Mouse (Mus musculus) liver, embryonic 12.5 days (tissue): ENCODE results near the gene Med6. TPM values are rescaled to one million over a fixed set of nuclear protein-coding genes. Genes with fewer than 3 reads are reported as not detected.

ENCODE experiments used
- ATAC-seq: fragments of 200-750 bp; cut with Nextera tagmentation; 2 replicates; pipeline ENCODE4 v1.8.0; 2017; ENCODE audit warnings: moderate number of reproducible peaks, mild to moderate bottlenecking, moderate library complexity
- H3K27ac ChIP-seq: fragments of 300-500 bp; sonication (generic); 2 replicates; pipeline ENCODE4 v1.5.1; 2016; ENCODE audit warnings: mild to moderate bottlenecking
- H3K27me3 ChIP-seq: fragments of 300-500 bp; sonication (generic); replicated peaks from 2 replicates; pipeline ENCODE4 v1.6.1; 2016; ENCODE audit warnings: mild to moderate bottlenecking, moderate library complexity
- H3K36me3 ChIP-seq: fragments of 300-500 bp; sonication (generic); 2 replicates; pipeline ENCODE4 v1.6.1; 2016; ENCODE audit warnings: mild to moderate bottlenecking, moderate library complexity
- H3K4me1 ChIP-seq: fragments of 300-500 bp; sonication (generic); 2 replicates; pipeline ENCODE4 v1.6.1; 2016
- H3K4me2 ChIP-seq: fragments of 300-500 bp; sonication (generic); 2 replicates; pipeline ENCODE4 v1.6.1; 2016; ENCODE audit warnings: mild to moderate bottlenecking, moderate library complexity
- H3K4me3 ChIP-seq: fragments of 300-500 bp; sonication (generic); 2 replicates; pipeline ENCODE4 v1.5.1; 2016; ENCODE audit warnings: mild to moderate bottlenecking, moderate library complexity
- H3K9ac ChIP-seq: fragments of 300-500 bp; sonication (generic); 2 replicates; pipeline ENCODE4 v1.6.1; 2016; ENCODE audit warnings: mild to moderate bottlenecking, moderate library complexity
- H3K9me3 ChIP-seq: fragments of 300-500 bp; sonication (generic); replicated peaks from 2 replicates; pipeline ENCODE4 v1.6.1; 2016; ENCODE audit warnings: mild to moderate bottlenecking, moderate library complexity
- WGBS: fragments of 180-500 bp; shearing (Covaris S2); methylation state at CpG from one replicate; pipeline ENCODE4 v1.1.7; 2016; ENCODE audit not compliant: insufficient replicate concordance; 5-methylcytosine and 5-hydroxymethylcytosine counted together
- polyA plus RNA-seq: library from polyadenylated mRNA; unstranded; fragments of >200 nt; fragmentation: Nextera tagmentation; extraction: Ambion mirVana; gene quantifications from 2 replicates; pipeline ENCODE4 v1.2.1, GENCODE M21; 2016

The Med6 gene
- polyA plus RNA-seq, 1 experiment from 2014 or later: 45.9 TPM

DNA sequence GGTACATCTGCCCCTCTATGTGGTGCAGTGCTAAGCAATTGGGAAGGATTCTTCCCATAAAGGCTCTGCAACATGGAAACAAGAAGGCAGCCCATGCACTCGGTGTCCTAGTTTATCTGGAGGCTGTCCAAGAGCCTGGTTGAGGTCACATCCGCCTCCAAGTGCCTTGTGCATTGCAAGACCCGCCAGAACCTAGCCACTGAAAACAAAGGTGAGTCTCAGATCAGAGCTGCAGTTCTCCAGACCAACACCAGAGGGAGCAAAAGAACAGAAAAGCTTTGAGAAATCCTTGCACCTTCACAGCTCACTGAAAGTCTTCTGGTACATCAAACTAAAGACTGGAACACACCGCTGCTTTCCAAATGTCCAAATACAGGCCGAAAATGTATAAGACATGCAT is 24.5 kb upstream of the Med6 start:
- H3K9me3 ChIP-seq: no peaks in the 10 kb centered on the region
- ATAC-seq: no peak
- no peak overlapping the region for H3K9ac ChIP-seq
- H3K36me3 ChIP-seq: no peaks in the 10 kb centered on the region
- 8% methylated on average over 5 of the region's 5 CpGs for WGBS
- H3K27ac ChIP-seq: no peak overlapping the region
- H3K27me3 ChIP-seq: peaks cover 21% of the 10 kb centered on the region
- H3K4me2 ChIP-seq: no peak overlapping the region
- no peaks in the 10 kb centered on the region for H3K4me1 ChIP-seq
- H3K4me3 ChIP-seq: no peak overlapping the region

DNA sequence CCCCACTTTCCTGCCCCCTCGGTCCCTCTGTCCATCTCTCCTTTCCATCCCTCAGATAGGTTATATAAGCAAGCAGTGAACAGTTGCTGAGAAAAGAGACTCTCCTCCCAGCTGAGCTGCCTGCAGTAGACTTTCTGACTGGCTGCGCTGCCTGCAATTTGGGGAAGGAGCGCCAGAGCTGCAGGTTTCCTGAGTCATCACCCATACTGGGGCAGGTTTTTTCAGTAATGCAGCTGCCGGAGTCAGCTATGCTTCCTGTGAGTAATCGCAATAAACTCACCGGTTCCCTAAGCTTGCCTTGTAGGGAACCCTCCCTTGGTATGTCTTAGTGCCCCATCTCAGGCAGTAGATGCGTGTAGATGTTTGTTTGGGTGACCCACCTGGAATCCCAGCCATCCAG is 22.2 kb upstream of the Med6 start:
- no peak overlapping the region for H3K4me3 ChIP-seq
- no peak overlapping the region for H3K9ac ChIP-seq
- no peaks in the 10 kb centered on the region for H3K36me3 ChIP-seq
- no peak overlapping the region for H3K4me2 ChIP-seq
- ATAC-seq: no peak
- H3K27ac ChIP-seq: no peak overlapping the region
- 52% methylated on average over 7 of the region's 7 CpGs for WGBS
- H3K4me1 ChIP-seq: no peaks in the 10 kb centered on the region
- peaks cover 13% of the 10 kb centered on the region; the same call in 1 of the 2 replicates for H3K27me3 ChIP-seq
- no peaks in the 10 kb centered on the region for H3K9me3 ChIP-seq

DNA sequence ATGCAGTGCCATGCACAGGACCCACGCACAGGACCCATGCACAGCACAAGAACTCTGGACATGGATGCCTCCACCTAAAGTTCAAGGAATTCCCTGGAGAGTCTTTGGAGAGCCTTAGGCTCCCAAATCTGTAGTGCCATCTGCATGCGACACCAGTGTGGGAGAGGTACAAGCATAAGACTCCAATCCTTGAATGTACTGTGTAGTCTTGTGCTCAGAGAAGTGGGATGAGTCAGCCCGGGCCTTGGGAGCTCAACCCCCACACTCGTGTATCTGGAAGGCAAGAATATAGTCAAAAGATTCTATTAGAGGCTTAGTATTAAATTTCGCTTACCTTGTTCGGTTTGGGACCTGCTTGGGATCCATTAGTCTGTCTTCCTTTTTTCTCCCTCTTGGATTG is 21.0 kb upstream of the Med6 start:
- H3K4me3 ChIP-seq: no peak overlapping the region
- peaks cover 13% of the 10 kb centered on the region; the same call in 1 of the 2 replicates for H3K27me3 ChIP-seq
- WGBS: 55% methylated on average over 6 of the region's 6 CpGs
- H3K27ac ChIP-seq: no peak overlapping the region
- H3K36me3 ChIP-seq: no peaks in the 10 kb centered on the region
- no peak for ATAC-seq
- no peaks in the 10 kb centered on the region for H3K9me3 ChIP-seq
- H3K9ac ChIP-seq: no peak overlapping the region
- no peaks in the 10 kb centered on the region for H3K4me1 ChIP-seq
- H3K4me2 ChIP-seq: no peak overlapping the region

DNA sequence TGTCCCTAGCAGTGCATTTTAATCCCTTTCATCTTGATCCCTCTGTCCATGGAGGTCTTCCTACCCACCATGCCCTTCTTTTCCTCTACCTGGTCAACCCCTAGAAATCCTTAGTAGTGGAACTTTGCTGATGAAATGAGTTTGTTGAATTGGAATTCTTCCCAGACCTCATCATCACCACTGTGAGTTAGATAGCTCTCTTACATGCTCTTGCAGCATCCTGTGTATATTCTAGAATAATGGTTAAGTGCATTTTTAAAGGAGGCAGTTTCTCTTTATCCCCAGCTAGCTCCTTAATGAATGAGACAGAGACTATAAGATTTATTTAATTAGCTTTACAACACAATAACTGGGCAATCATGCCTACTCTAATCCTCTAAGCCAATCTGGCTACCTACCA is 14.6 kb upstream of the Med6 start:
- no peak overlapping the region for H3K4me2 ChIP-seq
- no peaks in the 10 kb centered on the region for H3K36me3 ChIP-seq
- H3K27ac ChIP-seq: no peak overlapping the region
- H3K27me3 ChIP-seq: peaks cover 13% of the 10 kb centered on the region; the same call in 1 of the 2 replicates
- H3K4me3 ChIP-seq: no peak overlapping the region
- H3K4me1 ChIP-seq: no peaks in the 10 kb centered on the region
- H3K9ac ChIP-seq: no peak overlapping the region
- no peak for ATAC-seq
- H3K9me3 ChIP-seq: no peaks in the 10 kb centered on the region

DNA sequence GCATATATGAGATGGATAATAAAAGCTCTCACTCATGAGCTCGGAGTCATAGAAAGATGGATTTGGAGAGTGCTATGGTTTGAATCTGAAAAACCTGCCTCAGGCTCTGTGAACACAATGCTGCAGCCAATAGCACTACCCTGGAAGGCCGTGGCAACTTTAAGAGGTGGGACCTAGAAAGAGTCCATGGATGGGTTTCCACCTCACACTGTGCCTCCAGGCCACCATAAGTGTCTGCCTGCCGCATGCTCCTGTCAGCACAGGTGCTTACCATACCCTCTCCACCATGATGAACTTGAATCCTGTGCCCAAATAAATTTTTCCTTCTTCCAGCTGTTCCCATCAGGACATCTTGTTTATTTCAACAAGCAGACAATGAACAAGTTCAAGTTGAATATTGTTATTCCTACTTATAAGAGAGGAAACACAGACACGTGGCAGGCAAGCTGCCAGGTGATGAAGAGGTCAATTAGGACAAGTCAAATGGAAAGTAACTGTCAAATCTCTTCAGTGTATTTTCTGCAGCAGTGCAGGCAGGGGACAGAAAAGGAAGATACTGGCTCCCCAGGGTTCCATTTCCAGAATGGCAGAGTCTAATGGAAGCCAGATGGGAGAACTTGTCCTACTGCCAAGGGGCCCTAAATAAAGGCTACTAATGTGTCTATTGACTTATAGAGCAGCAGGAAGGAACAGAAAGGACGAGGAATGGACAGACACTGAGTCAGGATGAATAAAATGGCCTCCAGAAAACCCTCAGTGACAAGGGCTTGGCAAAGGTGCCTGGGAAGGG is 10.4 kb upstream of the Med6 start:
- WGBS: 47% methylated on average over 5 of the region's 5 CpGs
- ATAC-seq: no peak
- H3K27me3 ChIP-seq: peaks cover 18% of the 10 kb centered on the region
- H3K27ac ChIP-seq: no peak overlapping the region
- H3K9ac ChIP-seq: no peak overlapping the region
- H3K4me3 ChIP-seq: no peak overlapping the region
- H3K36me3 ChIP-seq: no peaks in the 10 kb centered on the region
- no peaks in the 10 kb centered on the region for H3K4me1 ChIP-seq
- H3K9me3 ChIP-seq: no peaks in the 10 kb centered on the region
- H3K4me2 ChIP-seq: no peak overlapping the region

DNA sequence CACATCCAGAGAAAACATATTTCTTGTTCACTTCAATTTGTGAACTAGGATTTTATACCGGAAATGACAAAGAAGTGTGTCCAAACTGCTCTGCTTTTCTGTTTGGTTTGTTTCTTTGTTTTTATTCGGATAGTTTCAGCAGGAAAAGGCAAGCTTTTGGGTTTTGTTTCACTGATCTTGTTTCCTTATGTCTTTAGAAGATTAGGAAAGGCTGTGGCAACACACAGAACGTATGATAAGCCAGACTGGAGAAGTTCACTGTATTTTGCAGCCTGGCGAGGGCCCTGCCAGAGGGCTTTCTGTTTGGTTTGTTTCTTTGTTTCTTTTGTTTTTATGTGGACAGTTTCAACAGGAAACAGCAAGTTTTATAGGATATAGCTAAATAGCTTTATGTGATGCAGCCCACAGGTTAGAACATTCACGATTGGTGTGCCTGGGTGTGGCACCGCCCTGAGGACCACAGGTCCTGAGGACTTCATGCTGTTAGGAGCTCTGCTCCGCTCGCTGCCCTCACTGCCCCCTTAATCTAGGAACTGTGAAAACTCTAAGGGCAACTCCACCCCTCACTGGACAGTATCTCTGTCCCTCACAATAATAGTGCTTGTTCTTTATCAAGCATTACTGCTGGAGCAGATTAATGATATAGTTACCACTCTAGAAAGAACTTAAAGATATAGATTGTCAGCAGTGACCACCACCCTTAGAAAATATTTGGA is 1.9 kb upstream of the Med6 start:
- H3K9me3 ChIP-seq: no peaks in the 10 kb centered on the region
- H3K4me1 ChIP-seq: peaks cover 31% of the 10 kb centered on the region
- WGBS: 28% methylated on average over 8 of the region's 8 CpGs
- H3K4me3 ChIP-seq: no peak overlapping the region
- peaks cover 20% of the 10 kb centered on the region for H3K27me3 ChIP-seq
- H3K36me3 ChIP-seq: no peaks in the 10 kb centered on the region
- peak overlapping the region; percentile 22; the same call in 1 of the 2 replicates for H3K9ac ChIP-seq
- peak overlapping the region; percentile 48 for H3K4me2 ChIP-seq
- peak overlapping the region; percentile 88 for H3K27ac ChIP-seq
- peak; percentile 60 for ATAC-seq

DNA sequence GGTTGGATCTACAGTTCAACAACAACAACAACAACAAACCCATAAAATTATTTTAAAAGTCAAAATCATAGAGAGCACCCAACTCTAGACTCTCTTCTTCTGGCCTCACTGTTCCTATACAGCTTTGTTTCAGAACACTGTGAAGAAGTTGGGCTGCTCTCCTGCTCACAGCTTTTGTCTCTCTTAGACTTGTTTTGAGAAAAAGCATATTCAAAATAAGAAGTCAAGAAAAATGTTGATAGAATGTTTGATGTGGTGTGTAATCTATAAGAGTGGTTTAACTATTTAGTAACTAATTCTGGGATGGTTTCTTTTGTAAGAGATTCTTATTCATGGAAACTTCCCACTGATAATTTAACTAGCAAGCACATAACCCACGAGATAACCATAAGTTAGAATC is 26.4 kb downstream of the Med6 start, which contains the start of gene Adam21:
Adam21 (minus strand) TSS at position 101 of the 400 bp plus-strand sequence.
- Histone ChIP-seq H3K9ac (no peak within 1 kb of the TSS), H3K4me1 (peaks cover 10% of the 10 kb centered on the region), H3K9me3 (no peaks in the 10 kb centered on the region), H3K4me3 (no peak within 1 kb of the TSS), H3K36me3 (peaks cover 27% of the 10 kb centered on the region), H3K27ac (no peak within 1 kb of the TSS), H3K27me3 (no peaks in the 10 kb centered on the region), H3K4me2 (peak within 1 kb of the TSS; percentile 10; the same call in 1 of the 2 replicates)
- ATAC-seq: no peak
- 71% methylated on average over 1 of the region's 1 CpGs for WGBS

DNA sequence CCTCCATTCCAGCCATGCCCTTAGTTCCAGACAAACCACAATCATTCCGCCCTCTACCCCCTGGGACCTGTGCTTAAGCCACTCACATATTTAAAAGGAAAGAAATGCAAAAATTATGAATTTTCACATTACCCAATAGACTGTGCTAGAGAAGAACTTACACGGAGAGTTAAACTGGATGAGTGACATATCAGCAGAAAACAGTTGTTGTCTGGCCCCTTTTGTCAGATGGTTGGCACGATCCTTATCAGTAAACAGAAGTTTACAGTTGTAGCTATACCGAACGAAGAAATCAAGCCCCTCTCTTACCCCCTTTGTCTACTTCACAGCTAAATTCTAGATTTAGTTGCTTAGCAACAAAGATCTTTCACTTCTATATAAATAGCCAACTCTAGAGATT is 26.9 kb downstream of the Med6 start:
- 0 out of 2 replicates have a peak, but pooled peaks have one; percentile 44 for ATAC-seq
- H3K4me3 ChIP-seq: no peak overlapping the region
- H3K9ac ChIP-seq: no peak overlapping the region
- H3K36me3 ChIP-seq: peaks cover 24% of the 10 kb centered on the region
- H3K4me1 ChIP-seq: peaks cover 10% of the 10 kb centered on the region
- H3K9me3 ChIP-seq: no peaks in the 10 kb centered on the region
- 36% methylated on average over 5 of the region's 5 CpGs for WGBS
- no peaks in the 10 kb centered on the region for H3K27me3 ChIP-seq
- peak overlapping the region; percentile 10; the same call in 1 of the 2 replicates for H3K4me2 ChIP-seq
- no peak overlapping the region for H3K27ac ChIP-seq

DNA sequence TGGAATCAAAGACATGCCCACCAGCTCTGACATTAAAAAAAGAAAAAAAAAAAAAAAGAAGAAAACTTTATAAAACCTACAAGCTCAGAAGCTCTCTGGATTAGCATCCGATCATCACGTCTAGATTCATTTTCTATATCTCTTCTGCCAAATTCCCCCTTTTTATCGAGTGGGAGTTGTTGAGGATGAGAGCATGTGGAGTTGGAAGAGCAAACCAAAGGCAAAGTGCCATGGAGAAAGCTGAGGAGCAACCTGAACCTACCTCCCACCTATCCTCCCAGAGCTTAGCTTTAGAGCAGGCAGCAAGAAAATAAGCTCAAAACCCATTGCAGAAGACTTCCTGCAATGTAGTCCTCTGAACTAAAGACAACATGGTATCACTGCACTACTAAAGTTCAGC is 30.6 kb downstream of the Med6 start:
- Histone ChIP-seq H3K36me3 (no peaks in the 10 kb centered on the region), H3K27ac (no peak overlapping the region), H3K9ac (no peak overlapping the region), H3K4me2 (no peak overlapping the region), H3K4me3 (no peak overlapping the region), H3K27me3 (no peaks in the 10 kb centered on the region), H3K9me3 (no peaks in the 10 kb centered on the region), H3K4me1 (peaks cover 10% of the 10 kb centered on the region)
- WGBS: 88% methylated on average over 3 of the region's 3 CpGs
- no peak for ATAC-seq

DNA sequence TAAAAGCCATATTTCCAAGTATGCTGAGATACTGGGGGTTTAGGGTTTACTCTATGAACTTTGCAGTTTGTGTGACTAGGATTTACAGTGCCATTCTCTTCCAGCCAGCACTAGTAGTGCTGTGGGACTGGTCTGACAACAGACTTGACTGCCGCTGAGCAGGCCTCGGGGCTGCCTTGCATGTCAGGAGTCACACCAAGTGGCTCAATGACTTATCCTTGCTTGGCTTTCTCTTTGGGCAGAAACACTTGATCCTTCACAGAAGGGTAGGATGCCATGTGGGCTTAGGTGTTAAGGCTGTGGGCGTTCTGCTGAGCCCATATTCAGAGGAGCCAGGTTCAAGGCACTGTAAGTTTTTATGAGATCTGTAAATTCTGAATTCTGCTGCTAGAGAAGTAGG is 45.5 kb downstream of the Med6 start:
- no peak overlapping the region for H3K4me3 ChIP-seq
- no peaks in the 10 kb centered on the region for H3K36me3 ChIP-seq
- no peak for ATAC-seq
- 76% methylated on average over 3 of the region's 3 CpGs for WGBS
- no peaks in the 10 kb centered on the region for H3K9me3 ChIP-seq
- H3K9ac ChIP-seq: no peak overlapping the region
- no peaks in the 10 kb centered on the region for H3K4me1 ChIP-seq
- H3K27me3 ChIP-seq: no peaks in the 10 kb centered on the region
- H3K4me2 ChIP-seq: no peak overlapping the region
- H3K27ac ChIP-seq: no peak overlapping the region

DNA sequence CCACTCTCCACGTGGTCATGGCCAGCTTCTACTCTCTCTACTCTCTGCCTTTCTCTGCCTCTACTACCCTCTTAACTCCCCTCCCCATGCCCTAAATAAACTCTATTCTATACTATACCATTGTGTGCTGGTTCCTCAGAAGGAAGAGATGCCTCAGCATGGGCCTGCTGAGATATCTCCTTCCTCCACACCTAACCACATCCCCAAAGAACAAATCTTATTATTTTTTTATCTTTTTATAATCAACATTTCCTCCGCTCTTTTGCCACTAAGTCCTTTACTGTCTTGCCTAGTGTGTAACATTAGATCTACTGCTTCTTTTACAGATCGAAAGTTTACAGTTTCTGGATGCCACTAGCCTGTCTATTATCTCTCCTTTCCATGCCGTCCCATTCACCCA is 47.6 kb downstream of the Med6 start:
- 30% methylated on average over 4 of the region's 4 CpGs for WGBS
- Histone ChIP-seq H3K27ac (no peak overlapping the region), H3K9ac (no peak overlapping the region)

DNA sequence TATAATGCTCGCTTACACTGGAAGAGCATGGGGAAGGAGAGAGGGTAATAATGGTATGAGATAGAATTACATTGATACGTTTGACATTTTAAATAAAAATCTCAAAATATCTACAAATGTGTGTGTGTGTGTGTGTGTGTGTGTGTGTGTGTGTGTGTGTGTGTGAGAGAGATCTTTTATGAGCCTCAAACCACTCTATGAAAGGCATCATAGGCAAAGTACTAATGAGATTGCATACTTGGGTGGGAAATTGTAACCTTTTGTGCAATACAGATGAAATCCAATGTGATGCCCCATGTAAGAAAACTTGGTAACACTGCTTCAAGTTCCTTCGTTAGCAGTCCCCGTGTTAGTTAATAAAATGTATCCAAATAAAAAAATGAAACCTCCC is 61.8 kb downstream of the Med6 start:
- peak overlapping the region; percentile 77 for H3K27ac ChIP-seq
- no peaks in the 10 kb centered on the region for H3K9me3 ChIP-seq
- H3K4me1 ChIP-seq: peaks cover 28% of the 10 kb centered on the region
- no peaks in the 10 kb centered on the region for H3K36me3 ChIP-seq
- H3K4me2 ChIP-seq: peak overlapping the region; percentile 76
- WGBS: 39% methylated on average over 4 of the region's 4 CpGs
- no peaks in the 10 kb centered on the region; the same call in 1 of the 2 replicates for H3K27me3 ChIP-seq
- peak overlapping the region; percentile 81 for H3K9ac ChIP-seq
- peak; percentile 6; the same call in 1 of the 2 replicates for ATAC-seq
- H3K4me3 ChIP-seq: peak overlapping the region; percentile 69

More for the DNA sequence above, 47.6 kb downstream of the Med6 start:
- no peaks in the 10 kb centered on the region for H3K9me3 ChIP-seq
- H3K4me2 ChIP-seq: no peak overlapping the region
- H3K4me1 ChIP-seq: no peaks in the 10 kb centered on the region
- H3K27me3 ChIP-seq: no peaks in the 10 kb centered on the region
- no peak overlapping the region for H3K4me3 ChIP-seq
- ATAC-seq: no peak
- no peaks in the 10 kb centered on the region for H3K36me3 ChIP-seq
